Mouse (Mus musculus) monocyte, adult 5-6 weeks (primary cell): ENCODE measurements at regions not wholly inside any gene's neighbourhood (a gene's known extent, or its start where the extent isn't known, plus 50 kb on each side); places are given as distances from the start of the nearest gene placed in this dataset.
"Not testable (repeated sequence)": the region's sequence is repeated elsewhere in the genome, so short reads cannot be mapped to it uniquely, and the experiment has no call there.

Experiments
- ATAC-seq: fragments of 153-309, 156-312 bp; replicated peaks from 2 replicates; pipeline ENCODE4 v1.8.0; 2017; ENCODE audit warnings: mild to moderate bottlenecking; ENCODE audit not compliant: low TSS enrichment, insufficient number of reproducible peaks, severe bottlenecking, poor library complexity, low FRiP score

GRCm38 (mm10) chr1:150160314-150160713 is 60.5 kb downstream of the Ptgs2 start:
- no peak for ATAC-seq

- peak; percentile 95 for ATAC-seq
Observed at GRCm38 (mm10) chr1:150164890-150165596, 65.2 kb downstream of the Ptgs2 start.

GRCm38 (mm10) chr1:150165597-150165973 is 65.8 kb downstream of the Ptgs2 start:
- ATAC-seq: 0 out of 2 replicates have a peak, but pooled peaks have one; percentile 1

- ATAC-seq: peak; percentile 59
Observed at GRCm38 (mm10) chr1:150167172-150167571, 67.3 kb downstream of the Ptgs2 start.

GRCm38 (mm10) chr1:150174204-150174603 is 74.4 kb downstream of the Ptgs2 start:
- no peak for ATAC-seq

GRCm38 (mm10) chr1:150177029-150177740 is 77.4 kb downstream of the Ptgs2 start:
- no peak for ATAC-seq

- no peak for ATAC-seq
Observed at GRCm38 (mm10) chr1:150202022-150202421, 102.2 kb downstream of the Ptgs2 start.

GRCm38 (mm10) chr1:150212454-150212853 is 106.8 kb upstream of the Pdc start:
- no peak for ATAC-seq

GRCm38 (mm10) chr1:150216672-150217071 is 102.5 kb upstream of the Pdc start:
- no peak for ATAC-seq

- ATAC-seq: no peak
Observed at GRCm38 (mm10) chr1:150218802-150219201, 100.4 kb upstream of the Pdc start.

GRCm38 (mm10) chr1:150225529-150225928 is 93.7 kb upstream of the Pdc start:
- ATAC-seq: no peak

GRCm38 (mm10) chr1:150239504-150239903 is 79.7 kb upstream of the Pdc start:
- ATAC-seq: not testable (repeated sequence)

GRCm38 (mm10) chr1:150240110-150240509 is 79.1 kb upstream of the Pdc start:
- no peak for ATAC-seq

GRCm38 (mm10) chr1:150241153-150241552 is 78.1 kb upstream of the Pdc start:
- no peak for ATAC-seq

- ATAC-seq: no peak
Observed at GRCm38 (mm10) chr1:150242108-150242507, 77.1 kb upstream of the Pdc start.

- no peak for ATAC-seq
Observed at GRCm38 (mm10) chr1:150244916-150245315, 74.3 kb upstream of the Pdc start.

GRCm38 (mm10) chr1:150251422-150251821 is 67.8 kb upstream of the Pdc start:
- no peak for ATAC-seq

GRCm38 (mm10) chr1:150251876-150252275 is 67.3 kb upstream of the Pdc start:
- no peak for ATAC-seq

- ATAC-seq: no peak
Observed at GRCm38 (mm10) chr1:150257596-150257995, 61.6 kb upstream of the Pdc start.

GRCm38 (mm10) chr1:150260355-150260754 is 58.9 kb upstream of the Pdc start:
- no peak for ATAC-seq
